Mouse (Mus musculus) liver, embryonic 14.5 days (tissue): ENCODE data around the gene Spata20.

ENCODE experiments used
- CTCF ChIP-seq: IDR thresholded peaks from 2 replicates; pipeline ENCODE4 v1.5.1; 2016; ENCODE audit warnings: antibody characterized with exemption, low read depth, control low read depth
- EP300 ChIP-seq: IDR thresholded peaks from 2 replicates; pipeline ENCODE4 v1.6.1; 2016; ENCODE audit warnings: antibody characterized with exemption, low read depth

- TF ChIP-seq CTCF (no peak), EP300 (no peak)
Observed at GRCm38 (mm10) chr11:94472585-94472915, 13.4 kb downstream of the Spata20 start.
